Mouse (Mus musculus) left cerebral cortex, adult 2 months (tissue): Measurements from ENCODE around the gene Tm4sf20. TPM values are rescaled to one million over a fixed set of nuclear protein-coding genes. Genes with fewer than 3 reads are reported as not detected.

ENCODE experiments used
- DNase-seq, 2 experiments: peaks; one replicate each; pipeline ENCODE4 v3.0.0; 2021 to 2022; ENCODE audit warnings: low spot score in 2 of 2, mixed read lengths in 1 of 2; ENCODE audit errors: extremely low spot score in 1 of 2
- H3K27ac ChIP-seq: fragments of 200-600 bp; 2 replicates; pipeline ENCODE4 v1.8.1; 2022
- H3K4me3 ChIP-seq: fragments of 200-600 bp; 2 replicates; pipeline ENCODE4 v1.8.1; 2022
- CTCF ChIP-seq: fragments of 200-600 bp; IDR thresholded peaks from 2 replicates; pipeline ENCODE4 v1.8.1; 2022; ENCODE audit warnings: antibody characterized with exemption, mild to moderate bottlenecking, moderate library complexity
- intact Hi-C: fragments of 180-260 bp; cut with DNase I; formaldehyde crosslinking; loops from one replicate; pipeline ENCODE4 v1.15.1; 2025
- total RNA-seq, 2 experiments: library from RNA; stranded (reverse); gene quantifications; 2 replicates each; pipeline ENCODE4 v1.2.3; 2021

Gene Tm4sf20
- total RNA-seq, 2 experiments from 2014 or later = not detected

DNA sequence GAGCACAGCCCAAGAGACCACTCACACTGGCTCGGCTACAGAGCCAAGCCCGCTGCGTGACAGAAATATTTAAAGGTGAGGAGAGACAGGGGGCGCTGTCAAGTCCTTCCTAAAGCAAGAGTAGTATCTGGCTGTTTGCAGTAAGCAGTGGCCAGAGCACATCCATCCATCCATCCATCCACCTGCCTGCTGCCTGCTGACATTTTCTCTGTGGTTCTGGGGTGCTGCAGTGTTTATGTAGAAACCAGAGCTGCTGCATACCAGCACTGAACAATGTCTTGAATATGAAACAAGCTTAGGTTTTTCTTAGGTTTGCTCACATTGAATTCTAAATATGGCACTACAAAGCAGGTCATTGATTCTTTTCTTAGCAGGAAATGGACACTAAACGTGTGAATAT, 4.9 kb upstream of the Tm4sf20 start:
- intact Hi-C loops = no loop called here
- TF ChIP-seq CTCF = peak; percentile 17
- no peak overlapping the region for H3K27ac ChIP-seq
- H3K4me3 ChIP-seq = no peak overlapping the region
- no peak for DNase-seq

DNA sequence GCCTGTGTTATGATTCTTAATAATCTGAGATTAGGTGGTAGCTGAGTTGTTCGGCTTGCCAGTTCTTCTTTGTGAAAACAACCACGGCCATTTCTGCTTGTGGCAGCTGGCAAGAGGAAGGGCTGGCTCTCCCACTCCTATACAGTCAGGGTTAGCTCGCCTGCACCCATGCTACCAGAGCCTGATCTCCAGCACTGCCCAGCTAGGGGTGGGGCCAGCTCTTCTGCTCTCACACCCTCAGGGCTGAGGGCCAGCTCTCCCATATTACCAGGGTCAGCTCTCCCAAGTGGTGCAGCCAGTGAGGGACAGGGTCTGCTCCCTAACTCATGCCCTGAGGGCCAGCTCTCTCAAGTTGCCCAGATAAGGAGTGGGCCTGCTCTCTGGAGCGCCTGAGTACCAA, 4.2 kb upstream of the Tm4sf20 start:
- DNase-seq = no peak
- intact Hi-C loops = no loop called here
- TF ChIP-seq CTCF = no peak
- Histone ChIP-seq H3K27ac (no peak overlapping the region), H3K4me3 (no peak overlapping the region)

DNA sequence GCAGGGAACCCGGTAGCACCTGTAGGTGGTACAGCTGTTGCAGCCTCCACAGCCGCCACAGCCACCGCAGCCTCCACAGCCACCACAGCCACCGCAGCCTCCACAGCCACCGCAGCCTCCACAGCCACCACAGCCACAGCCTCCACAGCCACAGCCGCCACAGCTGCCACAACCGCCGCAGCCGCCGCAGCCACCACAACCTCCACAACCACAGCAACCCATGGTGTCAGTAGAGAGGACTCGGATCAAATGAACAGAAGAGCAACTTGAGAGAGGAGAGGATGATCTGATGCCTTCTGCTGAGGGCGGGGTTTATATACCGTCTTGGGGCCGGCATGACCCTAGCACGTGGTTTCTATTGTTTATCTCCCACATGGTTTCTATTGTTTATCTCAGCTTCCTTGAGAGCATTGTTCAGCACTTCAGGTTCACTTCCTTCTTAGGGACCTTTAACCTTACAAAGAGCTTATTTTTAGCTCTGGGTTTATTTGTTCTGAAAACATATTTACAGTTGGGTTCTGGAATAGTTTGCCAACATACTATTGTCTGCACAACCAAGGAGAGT, 2.8 kb upstream of the Tm4sf20 start, which contains the start of gene Gm47791:
TSS of gene Gm47791 (minus strand) at position 222 of the 565 bp plus-strand sequence.
- no peak within 1 kb of the TSS for H3K27ac ChIP-seq
- DNase-seq = no peak
- intact Hi-C loops = no loop called here
- no peak for TF ChIP-seq CTCF
- H3K4me3 ChIP-seq = no peak within 1 kb of the TSS

DNA sequence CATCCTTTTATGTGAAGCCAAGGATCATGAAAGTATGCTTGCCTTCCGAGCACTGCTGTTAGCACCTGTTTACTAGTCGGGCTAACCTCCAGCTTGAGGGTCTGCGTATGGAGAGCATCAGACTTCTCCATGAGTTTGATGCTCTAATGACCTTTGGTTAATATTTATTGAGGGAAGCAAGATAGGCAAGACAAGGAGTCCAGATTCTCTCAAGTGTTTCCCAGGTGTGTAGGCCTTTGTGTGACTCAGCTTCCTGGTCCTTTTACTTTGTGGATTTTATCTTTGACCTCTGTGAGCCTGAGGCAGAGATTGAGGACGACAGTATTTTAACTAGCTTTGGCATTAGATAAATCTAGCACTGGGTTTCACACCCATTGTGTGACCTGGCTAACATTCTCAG, 1.6 kb downstream of the Tm4sf20 start:
- intact Hi-C loops = no loop called here
- no peak for TF ChIP-seq CTCF
- H3K4me3 ChIP-seq = no peak overlapping the region

DNA sequence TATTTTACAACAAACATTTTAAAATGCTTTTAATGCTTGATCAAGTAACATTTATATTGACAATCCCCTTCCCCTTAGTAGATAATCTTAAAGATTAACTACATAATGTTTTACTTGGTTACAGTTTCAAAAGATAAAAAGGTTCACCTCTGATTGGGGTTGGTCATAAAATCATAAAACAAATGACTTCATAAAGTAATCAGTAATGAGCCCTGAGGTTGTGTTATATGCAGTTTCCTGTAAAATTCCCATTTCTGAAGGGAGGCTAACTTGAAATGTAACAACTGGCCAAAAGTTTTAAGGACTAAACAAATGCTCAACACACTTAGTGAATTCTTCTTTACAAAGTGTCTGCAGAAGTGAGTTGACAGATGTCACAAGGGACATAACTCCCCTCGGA, 2.0 kb downstream of the Tm4sf20 start:
- H3K27ac ChIP-seq = no peak overlapping the region
- DNase-seq = no peak
- intact Hi-C loops = no loop called here
- no peak overlapping the region for H3K4me3 ChIP-seq
- TF ChIP-seq CTCF = no peak

More for the DNA sequence above, 1.6 kb downstream of the Tm4sf20 start:
- no peak overlapping the region for H3K27ac ChIP-seq
- no peak for DNase-seq

GRCm38 (mm10) chr1:82762274-82762673, 6.0 kb downstream of the Tm4sf20 start:
- no peak; the same call in none of the 2 replicates for TF ChIP-seq CTCF
- intact Hi-C loops = no loop called here
- DNase-seq = no peak
- H3K4me3 ChIP-seq = no peak overlapping the region
- H3K27ac ChIP-seq = no peak overlapping the region

DNA sequence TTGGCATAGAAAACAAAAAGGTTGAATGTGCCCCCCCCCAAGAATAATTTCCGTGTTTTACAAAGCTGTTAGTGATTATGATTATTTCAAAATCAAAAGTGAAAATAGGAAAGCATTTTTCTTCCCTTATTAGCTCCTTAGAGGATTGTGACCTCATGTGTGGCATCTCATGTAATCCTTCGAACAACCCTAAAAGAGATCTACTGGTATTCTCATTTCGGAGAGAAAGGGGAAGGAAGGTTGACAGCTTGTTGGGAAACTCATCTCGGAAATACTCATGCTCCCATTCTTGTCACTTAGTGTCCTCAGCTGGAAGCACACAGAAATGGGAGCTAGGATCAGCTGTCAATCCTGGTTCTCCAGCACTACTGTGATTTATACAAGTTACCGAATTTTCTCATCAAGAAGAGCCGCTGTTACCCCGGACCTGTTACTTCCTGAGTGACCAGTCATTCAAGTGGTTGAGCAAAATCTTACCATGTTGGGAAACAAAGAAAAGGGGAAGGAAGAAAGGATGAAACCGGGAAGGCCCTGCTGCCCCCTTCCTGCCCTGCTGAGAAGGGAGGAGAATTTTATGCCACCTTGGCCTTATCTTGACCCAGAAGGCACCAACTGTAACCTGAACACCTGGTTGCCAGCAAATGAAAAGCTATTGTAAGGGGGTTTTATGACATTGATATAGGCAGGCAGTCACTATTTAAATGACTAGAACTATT, 6.6 kb downstream of the Tm4sf20 start:
- no peak for DNase-seq
- intact Hi-C loops = no loop called here
- TF ChIP-seq CTCF = no peak
- Histone ChIP-seq H3K4me3 (no peak overlapping the region), H3K27ac (no peak overlapping the region)

DNA sequence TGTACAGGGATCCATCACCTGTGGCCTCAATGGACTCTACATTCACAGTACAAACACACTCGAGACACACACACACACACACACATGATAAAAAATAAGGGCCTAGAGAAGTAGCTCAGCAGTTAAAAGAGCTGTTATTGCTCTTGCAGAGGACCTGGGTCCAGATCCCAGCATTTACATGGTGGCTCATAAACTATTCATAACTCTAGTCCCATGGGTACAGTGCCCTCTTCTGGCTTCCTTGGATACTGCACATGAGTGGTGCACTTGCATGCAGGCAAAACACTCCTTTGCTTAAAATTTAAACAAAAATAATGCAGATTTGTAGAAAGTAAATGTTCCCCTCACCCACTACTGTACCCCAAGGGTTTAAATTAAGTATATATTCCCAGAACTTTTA, 8.7 kb downstream of the Tm4sf20 start:
- DNase-seq = no peak
- intact Hi-C loops = no loop called here
- H3K4me3 ChIP-seq = no peak overlapping the region
- TF ChIP-seq CTCF = peak; percentile 38
- H3K27ac ChIP-seq = no peak overlapping the region

GRCm38 (mm10) chr1:82747714-82748452, 20.4 kb downstream of the Tm4sf20 start:
- TF ChIP-seq CTCF = no peak
- intact Hi-C loops = no loop called here
- no peak for DNase-seq

DNA sequence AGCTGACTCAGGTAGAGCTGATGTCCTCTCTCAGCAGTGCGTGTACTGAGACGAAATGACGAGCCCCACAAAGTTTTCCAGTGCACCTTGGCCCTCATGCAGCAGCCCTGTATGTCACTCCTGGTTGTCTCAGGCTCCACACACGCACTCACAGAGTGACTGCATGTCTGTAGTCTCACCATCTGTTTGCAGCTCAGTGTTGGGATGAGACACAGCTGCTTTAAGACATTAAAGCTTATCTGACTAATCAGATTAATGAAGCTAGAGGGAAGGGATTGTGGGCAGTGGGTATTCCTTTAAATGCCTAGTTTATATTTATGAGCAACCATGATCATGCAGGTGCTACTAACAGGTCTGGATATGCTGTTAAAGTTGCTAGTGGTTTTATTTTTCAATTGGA, 21.9 kb downstream of the Tm4sf20 start:
- TF ChIP-seq CTCF = no peak
- DNase-seq = no peak
- intact Hi-C loops = no loop called here
- H3K4me3 ChIP-seq = no peak overlapping the region
- H3K27ac ChIP-seq = no peak overlapping the region

More at GRCm38 (mm10) chr1:82747714-82748452, 20.4 kb downstream of the Tm4sf20 start:
- H3K27ac ChIP-seq = no peak overlapping the region
- H3K4me3 ChIP-seq = no peak overlapping the region

DNA sequence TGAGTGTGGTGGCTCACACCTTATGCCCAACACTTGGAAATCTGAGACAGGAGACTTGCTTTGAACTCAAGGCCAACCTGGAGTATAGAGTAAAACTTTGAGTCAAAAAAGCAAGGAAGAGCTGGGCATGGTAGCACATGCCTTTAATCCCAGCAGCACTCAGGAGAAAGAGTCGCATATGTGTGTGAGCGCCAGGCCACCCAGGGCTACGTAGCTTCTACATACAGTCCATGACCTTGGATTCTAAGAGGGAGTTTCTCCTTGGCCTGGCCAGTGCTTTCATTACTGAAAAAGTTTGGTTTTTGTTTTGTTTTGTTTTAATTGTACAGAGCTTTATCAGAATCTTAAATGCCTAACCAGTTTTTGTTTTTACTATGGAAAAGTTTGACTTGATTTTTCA, 24.3 kb downstream of the Tm4sf20 start:
- Histone ChIP-seq H3K4me3 (no peak overlapping the region), H3K27ac (no peak overlapping the region)
- no peak for DNase-seq
- TF ChIP-seq CTCF = no peak
- intact Hi-C loops = no loop called here

GRCm38 (mm10) chr1:82741539-82741938, 26.7 kb downstream of the Tm4sf20 start:
- no peak; the same call in 1 of the 2 replicates for TF ChIP-seq CTCF
- intact Hi-C loops = no loop called here
- H3K27ac ChIP-seq = no peak overlapping the region
- H3K4me3 ChIP-seq = no peak overlapping the region
- DNase-seq = no peak
